Mouse (Mus musculus): Measurements from ENCODE around the gene Glis1. TPM values are rescaled to one million over a fixed set of nuclear protein-coding genes. Genes with fewer than 3 reads are reported as not detected.

The Glis1 gene
- polyA plus RNA-seq, 1 experiment, result 0.21 TPM

DNA sequence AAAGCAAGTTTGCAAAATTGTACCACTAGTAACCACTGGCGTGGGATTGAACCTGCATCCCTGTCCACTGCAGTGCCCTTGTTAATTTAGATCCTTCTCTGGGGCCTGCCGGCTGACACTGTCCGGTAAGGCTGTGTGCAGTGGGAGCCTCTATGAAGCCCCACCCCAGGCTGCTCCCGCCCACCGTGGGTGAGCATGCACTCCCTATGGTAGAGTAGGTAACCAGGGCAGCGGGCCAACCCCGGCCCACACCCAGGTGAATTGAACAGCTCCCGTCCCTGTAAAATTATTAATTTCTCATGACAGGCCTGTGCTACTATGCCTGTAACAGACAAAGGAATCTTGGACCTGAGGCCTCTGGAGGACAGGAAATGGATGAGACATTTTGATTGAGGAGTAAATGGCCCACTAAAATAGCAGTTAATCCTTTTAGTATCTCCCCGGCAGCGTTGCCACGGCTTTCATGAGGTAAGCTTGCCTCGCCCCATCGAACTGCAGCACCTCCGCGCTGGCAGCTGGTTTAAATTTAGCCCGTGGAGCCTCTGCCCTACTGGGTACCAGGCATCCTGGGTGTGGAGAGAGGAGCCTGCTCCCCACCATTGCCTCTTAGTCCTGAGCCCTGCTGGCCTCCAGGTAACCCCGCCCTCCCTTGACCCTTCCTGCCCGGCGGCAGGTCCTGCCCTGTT is 136.1 kb downstream of the Glis1 start:
- no peak for TF ChIP-seq GATA1 (IDR thresholded peaks at IDR 0.05; ENCODE audit: low read length)
- no peak for TF ChIP-seq TAL1 (IDR thresholded peaks at IDR 0.05; ENCODE audit: low read length)
- no peaks in the 10 kb centered on the region for H3K9me3 ChIP-seq (ENCODE audit: control insufficient read depth, low read length)
- H3K27me3 ChIP-seq (ENCODE audit: control insufficient read depth), result no peaks in the 10 kb centered on the region
- H3K4me1 ChIP-seq (ENCODE audit: control insufficient read depth), result peaks cover 5% of the 10 kb centered on the region; the same call in 1 of the 2 replicates
- no peaks in the 10 kb centered on the region for H3K36me3 ChIP-seq (ENCODE audit: control insufficient read depth)
- no peak overlapping the region for H3K4me3 ChIP-seq (replicated peaks)

DNA sequence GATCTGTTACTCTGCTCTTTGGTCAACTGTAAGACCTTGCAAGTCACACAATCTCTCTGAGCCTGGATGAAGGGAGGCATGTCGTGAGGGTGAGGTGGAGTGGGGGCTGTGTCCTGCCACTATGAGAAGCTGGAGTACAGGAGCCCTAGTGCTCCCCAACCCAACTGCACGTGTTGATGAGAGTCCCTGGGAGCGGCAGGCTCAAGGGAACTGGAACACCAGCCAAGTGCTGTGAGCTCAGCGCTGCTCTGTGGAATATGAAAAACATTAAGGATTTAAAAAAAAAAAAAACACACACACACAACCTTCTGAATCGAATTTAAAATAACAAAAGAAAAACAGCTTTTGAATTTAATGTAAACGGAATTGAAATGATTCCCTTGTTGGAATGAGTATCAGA is 141.4 kb downstream of the Glis1 start:
- TF ChIP-seq TAL1 (IDR thresholded peaks at IDR 0.05; ENCODE audit: low read length) (no peak), GATA1 (IDR thresholded peaks at IDR 0.05; ENCODE audit: low read length) (no peak)
- no peak overlapping the region for H3K4me3 ChIP-seq (replicated peaks)
- no peaks in the 10 kb centered on the region for H3K4me1 ChIP-seq (ENCODE audit: control insufficient read depth)
- H3K36me3 ChIP-seq (ENCODE audit: control insufficient read depth), result no peaks in the 10 kb centered on the region
- no peaks in the 10 kb centered on the region for H3K9me3 ChIP-seq (ENCODE audit: control insufficient read depth, low read length)
- H3K27me3 ChIP-seq (ENCODE audit: control insufficient read depth), result peaks cover 4% of the 10 kb centered on the region; the same call in 1 of the 2 replicates

DNA sequence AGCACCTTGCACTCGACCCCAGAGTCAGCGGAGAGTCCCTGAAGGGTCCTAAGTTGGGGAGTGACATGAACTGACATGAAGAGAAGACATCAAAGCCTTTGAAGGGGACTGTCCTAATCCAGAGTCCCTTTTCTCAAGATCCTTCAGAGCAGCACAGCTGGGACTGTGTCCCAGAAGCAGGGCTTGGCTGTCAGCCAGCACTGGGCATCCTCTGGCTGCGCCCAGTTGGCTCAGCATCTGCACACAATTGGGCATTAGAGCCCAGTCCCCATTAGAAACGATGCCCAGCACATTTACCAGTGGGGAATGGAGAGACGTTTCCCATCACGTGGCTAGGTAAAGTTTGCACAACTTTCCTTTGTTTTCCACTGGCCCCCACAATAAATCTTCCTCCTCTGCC is 142.4 kb downstream of the Glis1 start:
- H3K9me3 ChIP-seq (ENCODE audit: control insufficient read depth, low read length), result no peaks in the 10 kb centered on the region
- no peak for TF ChIP-seq TAL1 (IDR thresholded peaks at IDR 0.05; ENCODE audit: low read length)
- no peak for TF ChIP-seq GATA1 (IDR thresholded peaks at IDR 0.05; ENCODE audit: low read length)
- H3K27me3 ChIP-seq (ENCODE audit: control insufficient read depth), result peaks cover 4% of the 10 kb centered on the region; the same call in 1 of the 2 replicates
- no peaks in the 10 kb centered on the region for H3K4me1 ChIP-seq (ENCODE audit: control insufficient read depth)
- H3K36me3 ChIP-seq (ENCODE audit: control insufficient read depth), result no peaks in the 10 kb centered on the region
- no peak overlapping the region for H3K4me3 ChIP-seq (replicated peaks)

DNA sequence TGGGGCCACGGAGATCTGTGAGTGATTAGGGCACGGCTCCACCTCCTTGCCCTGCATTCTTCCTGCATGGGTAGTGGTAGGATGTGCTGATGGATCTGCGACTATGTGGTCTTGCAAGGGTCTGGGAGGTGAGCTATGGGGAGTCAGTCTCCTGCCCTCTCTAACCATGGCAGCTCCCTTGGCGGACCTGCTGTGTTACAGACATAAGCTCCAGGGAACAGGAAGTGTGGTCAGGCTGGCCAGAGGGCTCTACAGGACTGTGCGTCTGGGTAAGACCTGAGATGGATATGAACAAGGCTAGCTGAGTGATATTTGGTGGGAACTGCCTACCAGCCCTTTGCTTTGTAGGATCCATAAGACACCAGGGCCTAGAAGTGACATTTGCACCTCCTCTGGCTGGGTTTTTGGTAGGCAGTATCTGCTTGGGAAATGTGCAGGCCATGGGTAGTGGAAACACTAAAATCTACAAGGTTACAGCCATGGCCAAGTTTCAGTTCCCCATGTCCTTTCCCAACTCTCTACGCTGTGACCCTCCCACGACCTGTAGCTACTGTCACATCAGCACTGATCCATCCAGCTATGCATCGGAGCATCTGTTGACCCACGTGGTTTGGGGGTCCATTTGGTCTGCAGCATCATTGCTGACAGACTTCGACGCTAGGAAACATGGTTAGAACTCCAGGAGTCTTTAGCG is 142.9 kb downstream of the Glis1 start:
- Histone ChIP-seq H3K4me3 (replicated peaks) (no peak overlapping the region), H3K4me1 (ENCODE audit: control insufficient read depth) (no peaks in the 10 kb centered on the region), H3K36me3 (ENCODE audit: control insufficient read depth) (no peaks in the 10 kb centered on the region), H3K9me3 (ENCODE audit: control insufficient read depth, low read length) (no peaks in the 10 kb centered on the region), H3K27me3 (ENCODE audit: control insufficient read depth) (peaks cover 4% of the 10 kb centered on the region; the same call in 1 of the 2 replicates)
- TF ChIP-seq TAL1 (IDR thresholded peaks at IDR 0.05; ENCODE audit: low read length) (no peak), GATA1 (IDR thresholded peaks at IDR 0.05; ENCODE audit: low read length) (no peak)

DNA sequence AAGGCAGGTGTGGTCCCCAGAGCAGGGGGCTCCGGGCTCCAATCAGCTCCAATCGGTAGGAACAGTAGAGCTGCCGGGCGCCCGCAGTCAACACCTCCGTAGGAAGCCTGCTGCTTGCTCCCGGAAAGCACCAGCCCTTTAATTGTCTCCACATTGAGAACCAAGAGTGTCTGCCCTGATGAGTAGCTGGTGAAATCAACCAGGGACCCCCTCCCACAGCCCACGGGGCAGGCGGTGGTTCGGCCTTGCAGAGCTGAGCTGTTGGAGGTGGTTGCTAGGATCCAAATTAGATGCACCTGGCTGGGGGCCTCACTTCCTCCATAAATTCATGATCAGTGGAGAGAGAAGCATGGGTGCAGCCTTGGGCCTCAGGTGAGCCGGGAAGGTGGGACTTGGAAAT is 146.5 kb downstream of the Glis1 start:
- peaks cover 4% of the 10 kb centered on the region; the same call in 1 of the 2 replicates for H3K27me3 ChIP-seq (ENCODE audit: control insufficient read depth)
- H3K9me3 ChIP-seq (ENCODE audit: control insufficient read depth, low read length), result no peaks in the 10 kb centered on the region
- H3K4me1 ChIP-seq (ENCODE audit: control insufficient read depth), result no peaks in the 10 kb centered on the region
- TF ChIP-seq GATA1 (IDR thresholded peaks at IDR 0.05; ENCODE audit: low read length) (no peak), TAL1 (IDR thresholded peaks at IDR 0.05; ENCODE audit: low read length) (no peak)
- no peak overlapping the region for H3K4me3 ChIP-seq (replicated peaks)
- H3K36me3 ChIP-seq (ENCODE audit: control insufficient read depth), result no peaks in the 10 kb centered on the region

DNA sequence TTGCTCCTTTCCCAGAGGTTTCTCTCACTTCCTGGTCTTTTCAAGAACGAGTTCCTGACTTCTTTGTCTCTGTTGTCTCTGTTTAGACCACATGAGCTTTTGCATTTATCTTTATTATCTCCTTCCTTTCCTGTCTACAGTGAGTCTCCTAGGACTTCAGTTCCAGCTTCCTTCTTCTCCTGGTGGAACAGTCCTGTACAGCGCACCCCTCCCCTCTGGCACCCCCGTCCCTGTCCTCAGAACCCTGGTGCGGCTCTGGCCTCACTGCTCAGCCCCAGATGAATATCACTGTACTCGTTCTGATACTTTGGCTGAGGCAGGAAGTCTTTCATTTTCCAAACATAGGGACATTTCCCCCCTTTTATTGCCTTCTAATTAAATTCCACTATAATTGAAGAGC is 152.0 kb downstream of the Glis1 start:
- H3K4me3 ChIP-seq (replicated peaks), result no peak overlapping the region
- no peaks in the 10 kb centered on the region for H3K4me1 ChIP-seq (ENCODE audit: control insufficient read depth)
- no peaks in the 10 kb centered on the region for H3K36me3 ChIP-seq (ENCODE audit: control insufficient read depth)
- H3K27me3 ChIP-seq (ENCODE audit: control insufficient read depth), result no peaks in the 10 kb centered on the region
- no peaks in the 10 kb centered on the region for H3K9me3 ChIP-seq (ENCODE audit: control insufficient read depth, low read length)
- TF ChIP-seq GATA1 (IDR thresholded peaks at IDR 0.05; ENCODE audit: low read length) (no peak), TAL1 (IDR thresholded peaks at IDR 0.05; ENCODE audit: low read length) (no peak)

DNA sequence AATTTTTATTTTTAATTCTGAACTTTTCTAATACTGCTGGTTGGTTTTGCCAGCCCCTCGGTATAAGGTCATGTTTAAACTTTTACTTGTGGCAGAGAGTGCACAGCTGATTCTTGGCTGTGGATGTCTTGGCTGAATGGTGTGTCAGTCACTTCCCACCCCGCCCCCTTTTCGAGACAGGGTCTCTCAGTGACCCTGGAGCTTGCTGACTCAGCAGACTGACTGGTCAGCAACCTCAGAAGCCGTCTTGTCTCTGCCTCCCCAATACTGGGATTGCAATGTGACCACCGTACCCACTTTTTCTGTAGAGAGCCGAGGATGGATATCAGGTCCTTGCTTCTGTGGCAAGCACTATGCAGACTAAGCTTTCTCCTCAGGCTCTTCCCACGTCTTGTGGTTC is 154.2 kb downstream of the Glis1 start:
- Histone ChIP-seq H3K36me3 (ENCODE audit: control insufficient read depth) (no peaks in the 10 kb centered on the region), H3K4me3 (replicated peaks) (no peak overlapping the region), H3K4me1 (ENCODE audit: control insufficient read depth) (no peaks in the 10 kb centered on the region), H3K27me3 (ENCODE audit: control insufficient read depth) (no peaks in the 10 kb centered on the region), H3K9me3 (ENCODE audit: control insufficient read depth, low read length) (no peaks in the 10 kb centered on the region)
- TF ChIP-seq TAL1 (IDR thresholded peaks at IDR 0.05; ENCODE audit: low read length) (no peak), GATA1 (IDR thresholded peaks at IDR 0.05; ENCODE audit: low read length) (no peak)

DNA sequence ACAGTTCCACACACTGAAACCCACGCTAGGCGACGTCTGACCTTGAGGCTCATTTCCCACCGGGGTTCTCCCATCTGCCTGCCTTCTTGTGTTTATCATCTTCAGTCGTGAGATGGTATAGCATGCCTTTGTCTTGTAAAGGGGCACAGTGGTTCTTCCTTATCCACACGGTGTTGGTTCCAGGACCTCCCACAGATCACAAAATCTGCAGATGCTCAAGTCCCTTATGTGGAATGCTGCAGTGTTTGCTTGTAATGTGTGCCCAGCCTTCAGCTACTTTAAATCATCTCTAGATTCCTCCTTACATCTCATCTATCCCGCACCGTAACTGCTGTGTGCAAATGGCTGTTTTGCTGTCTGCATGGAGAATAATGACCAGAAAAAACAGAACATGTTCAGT is 154.7 kb downstream of the Glis1 start:
- H3K4me1 ChIP-seq (ENCODE audit: control insufficient read depth), result no peaks in the 10 kb centered on the region
- H3K9me3 ChIP-seq (ENCODE audit: control insufficient read depth, low read length), result no peaks in the 10 kb centered on the region
- no peak for TF ChIP-seq TAL1 (IDR thresholded peaks at IDR 0.05; ENCODE audit: low read length)
- no peak for TF ChIP-seq GATA1 (IDR thresholded peaks at IDR 0.05; ENCODE audit: low read length)
- H3K27me3 ChIP-seq (ENCODE audit: control insufficient read depth), result no peaks in the 10 kb centered on the region
- H3K36me3 ChIP-seq (ENCODE audit: control insufficient read depth), result no peaks in the 10 kb centered on the region
- no peak overlapping the region for H3K4me3 ChIP-seq (replicated peaks)

DNA sequence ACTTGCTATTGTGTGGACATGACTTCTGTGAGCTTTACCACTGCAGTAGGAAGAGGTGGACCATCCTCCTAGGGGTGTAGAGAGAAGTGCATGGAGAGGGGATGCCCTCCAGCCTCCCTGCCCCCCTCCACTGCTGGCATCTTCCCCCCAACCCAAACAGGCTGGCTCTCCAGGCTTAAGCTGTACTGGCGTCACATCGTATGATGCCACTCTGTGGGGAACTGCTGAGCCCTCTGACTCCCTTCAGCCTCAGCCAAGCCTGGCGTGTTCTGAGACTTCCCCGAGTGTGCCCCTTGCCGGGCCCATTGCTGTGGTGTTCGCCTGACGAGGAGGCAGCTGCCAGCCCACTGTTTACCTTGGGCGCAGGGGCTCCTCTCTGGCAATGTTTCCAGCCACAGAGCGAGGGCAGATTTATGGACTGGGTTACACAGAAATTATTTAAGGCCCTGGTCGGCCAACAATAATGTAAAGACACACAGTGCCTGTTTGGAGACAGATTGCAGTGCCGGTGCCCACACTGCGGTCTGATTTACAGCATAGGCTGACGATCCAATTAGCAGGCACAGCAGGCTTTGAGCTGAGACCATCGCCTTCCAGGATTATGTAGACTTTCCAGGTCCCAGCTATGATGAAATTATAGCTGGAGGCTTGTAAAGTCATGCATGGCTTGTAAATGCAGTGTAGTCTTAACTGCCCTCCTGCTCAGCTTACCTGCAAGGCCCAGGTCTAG is 156.6 kb downstream of the Glis1 start:
- no peaks in the 10 kb centered on the region for H3K36me3 ChIP-seq (ENCODE audit: control insufficient read depth)
- TF ChIP-seq TAL1 (IDR thresholded peaks at IDR 0.05; ENCODE audit: low read length) (no peak), GATA1 (IDR thresholded peaks at IDR 0.05; ENCODE audit: low read length) (no peak)
- no peaks in the 10 kb centered on the region for H3K9me3 ChIP-seq (ENCODE audit: control insufficient read depth, low read length)
- H3K4me3 ChIP-seq (replicated peaks), result no peak overlapping the region
- no peaks in the 10 kb centered on the region; the same call in 1 of the 2 replicates for H3K27me3 ChIP-seq (ENCODE audit: control insufficient read depth)
- H3K4me1 ChIP-seq (ENCODE audit: control insufficient read depth), result no peaks in the 10 kb centered on the region

All from erythroblast, embryonic 14.5 days (primary cell).